Mouse (Mus musculus) heart, adult 11 months (tissue): ENCODE measurements around the gene Dlgap3.

Experiments used
- DNase-seq: peaks from one replicate; pipeline ENCODE4 v3.0.0; 2022

Gene Dlgap3

GRCm38 (mm10) chr4:127278451-127279001 lies 109.5 kb downstream of the Dlgap3 start:
- peak; percentile 99 for DNase-seq

DNA sequence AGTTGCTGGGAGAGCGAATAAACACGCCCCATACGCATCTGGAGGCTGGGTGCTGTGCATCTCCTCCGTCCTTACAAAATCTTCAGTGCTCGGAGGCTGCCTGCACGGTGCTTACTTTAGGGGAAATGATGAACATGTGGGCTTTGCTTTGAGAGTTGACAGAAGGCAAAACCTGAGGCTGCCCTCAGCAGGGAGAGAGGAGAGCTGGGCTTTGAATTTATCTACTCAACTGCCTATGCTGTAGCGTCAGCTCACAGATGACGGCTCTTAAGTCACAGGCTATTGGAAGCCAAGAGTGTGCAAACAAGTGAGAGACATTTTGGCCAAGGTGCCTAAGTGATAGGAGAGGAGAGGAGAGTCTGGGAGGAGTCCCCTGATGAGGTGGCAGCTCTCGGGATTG lies 110.2 kb downstream of the Dlgap3 start:
- peak; percentile 91 for DNase-seq
